Mouse (Mus musculus) A20 (cell line): ENCODE data around the gene Cnga1.
"Not testable (repeated sequence)": the region's sequence is repeated elsewhere in the genome, so short reads cannot be mapped to it uniquely, and the experiment has no call there.

Experiments used
- DNase-seq: peaks from one replicate; pipeline ENCODE4 v3.0.0-alpha.2; 2011; ENCODE audit warnings: low read depth, low spot score

The Cnga1 gene

GRCm38 (mm10) chr5:72640072-72640471 is 4.0 kb downstream of the Cnga1 start:
- no peak for DNase-seq

GRCm38 (mm10) chr5:72636576-72636975 is 7.5 kb downstream of the Cnga1 start:
- DNase-seq, result no peak

- DNase-seq, result peak; percentile 62
These were observed 8.0 kb downstream of the Cnga1 start for GRCm38 (mm10) chr5:72636122-72636521.

- DNase-seq, result no peak
These were observed 9.2 kb downstream of the Cnga1 start for GRCm38 (mm10) chr5:72634791-72635271.

GRCm38 (mm10) chr5:72630026-72630425 is 14.0 kb downstream of the Cnga1 start:
- DNase-seq, result no peak

GRCm38 (mm10) chr5:72621022-72621421 is 23.1 kb downstream of the Cnga1 start:
- DNase-seq, result peak; percentile 7

- DNase-seq, result no peak
These were observed 26.7 kb downstream of the Cnga1 start for GRCm38 (mm10) chr5:72617413-72617812.

GRCm38 (mm10) chr5:72603138-72603537 is 40.9 kb downstream of the Cnga1 start:
- DNase-seq, result no peak

GRCm38 (mm10) chr5:72601006-72601405 is 43.1 kb downstream of the Cnga1 start:
- peak; percentile 77 for DNase-seq

GRCm38 (mm10) chr5:72587192-72587681 is 56.8 kb downstream of the Cnga1 start, which contains the start of gene Gm5868:
TSS of gene Gm5868 (minus strand) at chr5:72587551.
- DNase-seq, result no peak

GRCm38 (mm10) chr5:72586667-72587191 is 57.3 kb downstream of the Cnga1 start:
- DNase-seq, result not testable (repeated sequence)

GRCm38 (mm10) chr5:72586122-72586521 is 58.0 kb downstream of the Cnga1 start:
- DNase-seq, result peak; percentile 24

- DNase-seq, result not testable (repeated sequence)
These were observed 63.1 kb downstream of the Cnga1 start, which contains the start of gene Zar1 for GRCm38 (mm10) chr5:72580970-72581332. TSS of gene Zar1 (minus strand) at chr5:72581254.

GRCm38 (mm10) chr5:72580088-72580969 is 63.7 kb downstream of the Cnga1 start:
- DNase-seq, result not testable (repeated sequence)

- not testable (repeated sequence) for DNase-seq
These were observed 64.5 kb downstream of the Cnga1 start for GRCm38 (mm10) chr5:72579599-72579998.

GRCm38 (mm10) chr5:72565621-72566020 is 78.5 kb downstream of the Cnga1 start:
- DNase-seq, result no peak

- DNase-seq, result not testable (repeated sequence)
These were observed 80.9 kb downstream of the Cnga1 start for GRCm38 (mm10) chr5:72563183-72563582.

- DNase-seq, result no peak
These were observed 83.0 kb downstream of the Cnga1 start for GRCm38 (mm10) chr5:72560976-72561628.

GRCm38 (mm10) chr5:72559544-72560049 is 84.5 kb downstream of the Cnga1 start, which contains the start of gene Nfxl1:
TSS of gene Nfxl1 (minus strand) at chr5:72559684.
- peak; percentile 97 for DNase-seq

GRCm38 (mm10) chr5:72558716-72559526 is 85.2 kb downstream of the Cnga1 start:
- DNase-seq, result no peak

- peak; percentile 61 for DNase-seq
These were observed 87.8 kb downstream of the Cnga1 start for GRCm38 (mm10) chr5:72556245-72556644.
